Mouse (Mus musculus) cortical plate, adult 2 months (tissue): ENCODE results near the gene Rph3a.

Source experiments
- CTCF ChIP-seq: fragments of 200-500 bp; IDR thresholded peaks from 2 replicates; pipeline ENCODE4 v1.5.1; 2011; ENCODE audit warnings: mild to moderate bottlenecking, control low read depth, low read length; ENCODE audit not compliant: insufficient read depth; ENCODE audit errors: extremely low read depth
- POLR2A ChIP-seq: fragments of 200-500 bp; IDR thresholded peaks from 2 replicates; pipeline ENCODE4 v1.6.1; 2011; ENCODE audit warnings: mild to moderate bottlenecking, low read length, control low read depth; ENCODE audit not compliant: insufficient read depth; ENCODE audit errors: extremely low read depth

DNA sequence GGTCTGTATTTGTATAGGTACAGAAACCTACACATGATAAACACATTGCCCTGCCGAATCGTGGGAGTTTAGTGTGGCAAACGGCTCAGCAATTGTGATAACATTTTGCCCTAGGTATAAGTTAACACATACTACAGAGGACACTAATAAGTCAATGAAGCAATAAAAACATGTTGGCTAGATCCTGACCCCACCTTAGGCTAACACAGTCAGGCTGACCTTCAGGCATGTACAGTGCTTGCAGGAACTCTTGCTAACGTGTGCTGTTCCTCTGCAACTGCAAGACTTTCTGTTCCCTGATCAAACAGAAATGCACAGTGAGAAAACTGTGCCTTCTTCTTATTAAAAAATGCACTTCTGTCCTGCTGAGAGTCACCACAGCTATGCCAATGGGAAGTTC is 85.9 kb downstream of the Rph3a start:
- TF ChIP-seq CTCF (no peak), POLR2A (no peak)
